Mouse (Mus musculus): ENCODE measurements around the gene Olfr832. TPM values are rescaled to one million over a fixed set of nuclear protein-coding genes. Genes with fewer than 3 reads are reported as not detected.

Olfr832 gene
- not detected for total RNA-seq (2023)

DNA sequence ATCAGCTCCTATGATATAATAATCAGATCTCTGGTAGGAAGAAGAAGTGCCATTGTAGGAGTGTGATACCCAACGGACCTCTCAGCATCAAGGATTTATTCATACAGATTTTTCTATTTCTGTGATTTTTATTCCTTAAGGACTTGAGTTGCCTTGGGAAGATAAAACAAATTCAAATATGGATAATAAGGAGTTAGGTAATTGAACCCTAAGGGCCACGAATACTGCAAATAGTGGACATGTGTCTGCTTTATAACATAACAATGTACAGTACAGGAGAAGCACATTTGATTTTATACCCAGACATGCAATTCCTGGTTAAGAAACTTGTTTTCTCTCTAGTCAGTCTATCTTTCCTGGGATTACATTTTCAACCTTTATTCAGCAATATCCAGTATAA, at the start of gene Olfr832:
Gene Olfr832 (plus strand): TSS at position 301 of the 400 bp plus-strand sequence.

DNA sequence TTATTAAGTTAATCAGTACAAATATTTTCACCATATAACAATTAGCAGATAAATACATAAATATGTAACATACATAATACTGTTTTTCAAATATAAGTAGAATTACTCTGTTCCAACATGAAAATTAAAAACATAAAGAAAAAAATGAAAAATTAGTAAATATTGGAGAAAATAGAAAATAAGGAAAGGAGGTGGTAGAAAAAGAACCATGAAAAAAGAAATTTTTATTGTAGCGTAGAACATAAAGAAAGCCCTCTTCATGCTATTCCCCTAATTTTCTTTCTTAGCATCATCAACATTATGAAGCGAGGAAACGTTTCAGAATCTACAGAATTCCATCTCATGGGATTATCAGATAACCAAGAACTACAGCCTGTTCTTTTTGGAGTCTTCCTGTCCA, 50.8 kb downstream of the Olfr832 start, which contains the start of gene Olfr834:
Gene Olfr834 (plus strand): TSS at position 301 of the 400 bp plus-strand sequence.

Other genes with a start within 250 kb of the Olfr832 start
- gene Olfr24, start 173.1 kb upstream of the Olfr832 start, total RNA-seq (2023), result not detected
- gene Olfr828, start 117.6 kb upstream of the Olfr832 start, total RNA-seq (2023), result not detected
- gene Olfr829, start 82.2 kb upstream of the Olfr832 start, total RNA-seq (2023), result not detected
- gene Olfr830, start 62.4 kb upstream of the Olfr832 start, total RNA-seq (2023), result not detected
- gene Olfr834, start 50.9 kb downstream of the Olfr832 start, total RNA-seq (2023), result not detected
- not detected for gene Olfr835, start 95.6 kb downstream of the Olfr832 start, total RNA-seq (2023)
- not detected for gene Olfr836, start 183.3 kb downstream of the Olfr832 start, total RNA-seq (2023)
- not detected for gene Olfr837, start 199.2 kb downstream of the Olfr832 start, total RNA-seq (2023)
- gene Olfr839-ps1, start 240.2 kb downstream of the Olfr832 start, total RNA-seq (2023), result not detected